Mouse (Mus musculus) Patski (cell line): Measurements from ENCODE around the gene Cox17. TPM values are rescaled to one million over a fixed set of nuclear protein-coding genes. Genes with fewer than 3 reads are reported as not detected.
A peak's percentile ranks its signal among the peaks of the same experiment; 100 is the strongest.

Experiments
- ATAC-seq: fragments of 100-300 bp; one replicate; pipeline ENCODE4 v1.8.0; 2021
- CTCF ChIA-PET: fragments of 350-600 bp; sonication (Branson Sonifier 250); formaldehyde crosslinking; loops from one replicate; lab custom pipeline; 2022; ENCODE audit warnings: inconsistent platforms; lab: Charles Lee
- POLR2A ChIA-PET: fragments of 350-600 bp; sonication (Branson Sonifier 250); formaldehyde crosslinking; loops from one replicate; lab custom pipeline; 2022; ENCODE audit warnings: antibody characterized with exemption, inconsistent platforms; lab: Charles Lee
- DNase-seq: peaks from one replicate; pipeline ENCODE4 v3.0.0-alpha.2; 2011; ENCODE audit warnings: low read depth, low spot score
- H3K27me3 ChIP-seq: fragments of 371-371 bp; one replicate; pipeline ENCODE4 v1.5.1; 2021
- CTCF ChIP-seq: fragments of 100-300 bp; IDR thresholded peaks from one replicate; pipeline ENCODE4 v1.5.1; 2021
- in situ Hi-C: fragments of 300-500 bp; cut with MboI; formaldehyde crosslinking; loops from 3 replicates; pipeline ENCODE4 v1.11.1; 2018; ENCODE audit warnings: low pct_unique_long_range_greater_than_20kb, mixed read lengths
- polyA plus RNA-seq: library from polyadenylated mRNA; unstranded; gene quantifications from one replicate; pipeline ENCODE4 v1.2.3, GENCODE M21; 2021

Cox17 gene
- polyA plus RNA-seq, 1 experiment from 2014 or later = 271 TPM

- ATAC-seq (no peak), DNase-seq (no peak)
- in situ Hi-C loops = no loop called here
- ChIA-PET CTCF (no interaction called here), POLR2A (no interaction called here)
- no peak for TF ChIP-seq CTCF
- no peaks in the 10 kb centered on the region for H3K27me3 ChIP-seq
These were observed 13.1 kb downstream of the Cox17 start for GRCm38 (mm10) chr16:38359857-38360256.

GRCm38 (mm10) chr16:38360317-38360716 lies 13.5 kb downstream of the Cox17 start:
- in situ Hi-C loops = no loop called here
- ChIA-PET POLR2A (no interaction called here), CTCF (interaction anchor here (0.9 kb wide), 1 partner anchor 146 kb away, joined by 3 read pairs; no protein-coding TSS in a partner anchor)
- DNase-seq (no peak), ATAC-seq (no peak)
- TF ChIP-seq CTCF = no peak
- H3K27me3 ChIP-seq = no peaks in the 10 kb centered on the region

GRCm38 (mm10) chr16:38361933-38362332 lies 15.1 kb downstream of the Cox17 start, which contains the start of gene Popdc2:
Gene Popdc2 (plus strand): TSS chr16:38362209.
- H3K27me3 ChIP-seq = no peaks in the 10 kb centered on the region
- in situ Hi-C loops = no loop called here
- CTCF ChIA-PET = interaction anchor here (1.1 kb wide), 1 partner anchor 12 kb away, joined by 3 read pairs; no protein-coding TSS in a partner anchor
- POLR2A ChIA-PET = no interaction called here
- no peak for DNase-seq
- ATAC-seq = no peak
- no peak for TF ChIP-seq CTCF

- no peak for TF ChIP-seq CTCF
- H3K27me3 ChIP-seq = no peaks in the 10 kb centered on the region
- CTCF ChIA-PET = interaction anchor here (1.1 kb wide), 1 partner anchor 12 kb away, joined by 3 read pairs; no protein-coding TSS in a partner anchor
- ATAC-seq (no peak), DNase-seq (no peak)
- POLR2A ChIA-PET = no interaction called here
- in situ Hi-C loops = no loop called here
These were observed 15.9 kb downstream of the Cox17 start for GRCm38 (mm10) chr16:38362493-38363255.

- no peaks in the 10 kb centered on the region for H3K27me3 ChIP-seq
- ChIA-PET CTCF (no interaction called here), POLR2A (no interaction called here)
- DNase-seq (no peak), ATAC-seq (no peak)
- in situ Hi-C loops = no loop called here
- TF ChIP-seq CTCF = no peak
These were observed 16.4 kb downstream of the Cox17 start for GRCm38 (mm10) chr16:38363256-38363595.

- TF ChIP-seq CTCF = no peak
- DNase-seq (no peak), ATAC-seq (no peak)
- ChIA-PET POLR2A (no interaction called here), CTCF (no interaction called here)
- in situ Hi-C loops = no loop called here
- no peaks in the 10 kb centered on the region for H3K27me3 ChIP-seq
These were observed 16.9 kb downstream of the Cox17 start for GRCm38 (mm10) chr16:38363657-38364056.

GRCm38 (mm10) chr16:38365390-38365789 lies 18.6 kb downstream of the Cox17 start:
- no peak for ATAC-seq
- no peaks in the 10 kb centered on the region for H3K27me3 ChIP-seq
- POLR2A ChIA-PET = no interaction called here
- CTCF ChIA-PET = interaction anchor here (1.0 to 1.2 kb wide), 2 partner anchors 9 to 19 kb away, joined by 3 read pairs; no protein-coding TSS in a partner anchor
- in situ Hi-C loops = no loop called here
- TF ChIP-seq CTCF = no peak
- DNase-seq = no peak

GRCm38 (mm10) chr16:38366231-38366630 lies 19.4 kb downstream of the Cox17 start:
- in situ Hi-C loops = no loop called here
- no peaks in the 10 kb centered on the region for H3K27me3 ChIP-seq
- DNase-seq (no peak), ATAC-seq (no peak)
- CTCF ChIA-PET = interaction anchor here (0.8 to 1.2 kb wide), 2 partner anchors 9 to 17 kb away, joined by 3 to 4 read pairs; no protein-coding TSS in a partner anchor
- no peak for TF ChIP-seq CTCF
- POLR2A ChIA-PET = no interaction called here

GRCm38 (mm10) chr16:38368336-38368735 lies 21.5 kb downstream of the Cox17 start:
- ChIA-PET POLR2A (no interaction called here), CTCF (interaction anchor here (0.8 kb wide), 1 partner anchor 65 kb away, joined by 3 read pairs; the partner anchor contains the start of gene Pla1a)
- peak; percentile 98 for ATAC-seq
- H3K27me3 ChIP-seq = no peaks in the 10 kb centered on the region
- TF ChIP-seq CTCF = no peak
- DNase-seq = peak; percentile 73
- in situ Hi-C loops = no loop called here

- no peak for ATAC-seq
- H3K27me3 ChIP-seq = no peaks in the 10 kb centered on the region
- in situ Hi-C loops = no loop called here
- no peak for DNase-seq
- TF ChIP-seq CTCF = no peak
- ChIA-PET CTCF (interaction anchor here (0.8 kb wide), 1 partner anchor 64 kb away, joined by 3 read pairs; the partner anchor contains the start of gene Pla1a), POLR2A (no interaction called here)
These were observed 22.2 kb downstream of the Cox17 start for GRCm38 (mm10) chr16:38369000-38369399.

- ATAC-seq (no peak), DNase-seq (no peak)
- POLR2A ChIA-PET = no interaction called here
- no peaks in the 10 kb centered on the region for H3K27me3 ChIP-seq
- TF ChIP-seq CTCF = no peak
- in situ Hi-C loops = no loop called here
- CTCF ChIA-PET = no interaction called here
These were observed 22.6 kb downstream of the Cox17 start for GRCm38 (mm10) chr16:38369431-38369830.
